Mouse (Mus musculus): ENCODE measurements around the gene Heatr9. TPM values are rescaled to one million over a fixed set of nuclear protein-coding genes. Genes with fewer than 3 reads are reported as not detected.

The Heatr9 gene
- polyA plus RNA-seq, 1 experiment = not detected

DNA sequence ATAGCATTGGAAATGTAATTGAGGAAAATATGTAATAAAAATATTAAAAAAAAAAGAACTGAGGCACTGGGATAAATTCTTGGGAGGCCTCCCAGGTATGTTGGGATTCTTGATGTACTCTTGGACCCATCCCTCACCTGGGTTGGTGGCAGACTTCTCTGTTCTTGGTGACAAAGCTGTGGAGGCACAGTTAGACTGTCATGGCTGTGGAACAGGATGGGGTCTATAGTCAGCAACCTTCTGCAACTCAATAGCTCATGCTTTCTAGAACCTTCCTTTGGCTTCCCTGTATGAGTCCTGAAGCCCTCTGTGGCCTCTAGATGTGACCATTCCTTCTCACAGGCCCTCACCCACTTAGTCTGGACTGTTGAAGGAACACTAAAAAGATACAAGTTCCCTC is 44.6 kb upstream of the Heatr9 start:
- Histone ChIP-seq H3K27ac (ENCODE audit: insufficient read depth, low read length) (no peak overlapping the region), H3K9ac (ENCODE audit: low read depth, poor library complexity, severe bottlenecking) (no peak overlapping the region), H3K36me3 (ENCODE audit: control insufficient read depth, insufficient read depth, low read length, poor library complexity, severe bottlenecking) (no peaks in the 10 kb centered on the region), H3K9me3 (replicated peaks; ENCODE audit: control insufficient read depth, insufficient read depth, low read length, poor library complexity, severe bottlenecking) (no peaks in the 10 kb centered on the region), H3K4me3 (ENCODE audit: low read depth, low read length) (0 out of 2 replicates have a peak overlapping the region, but pooled peaks have one; percentile 39), H3K4me1 (ENCODE audit: control insufficient read depth, insufficient read depth, low read length) (no peaks in the 10 kb centered on the region), H3K27me3 (ENCODE audit: control insufficient read depth, insufficient read depth, low read length, poor library complexity, severe bottlenecking) (no peaks in the 10 kb centered on the region)
- TF ChIP-seq CTCF (IDR thresholded peaks at IDR 0.05; ENCODE audit: low read depth, low read length) = no peak
- no peak for TF ChIP-seq EP300 (IDR thresholded peaks at IDR 0.05; ENCODE audit: insufficient read depth, low read depth, low read length)
- TF ChIP-seq POLR2A (IDR thresholded peaks at IDR 0.05; ENCODE audit: insufficient read depth, low read length) = no peak

DNA sequence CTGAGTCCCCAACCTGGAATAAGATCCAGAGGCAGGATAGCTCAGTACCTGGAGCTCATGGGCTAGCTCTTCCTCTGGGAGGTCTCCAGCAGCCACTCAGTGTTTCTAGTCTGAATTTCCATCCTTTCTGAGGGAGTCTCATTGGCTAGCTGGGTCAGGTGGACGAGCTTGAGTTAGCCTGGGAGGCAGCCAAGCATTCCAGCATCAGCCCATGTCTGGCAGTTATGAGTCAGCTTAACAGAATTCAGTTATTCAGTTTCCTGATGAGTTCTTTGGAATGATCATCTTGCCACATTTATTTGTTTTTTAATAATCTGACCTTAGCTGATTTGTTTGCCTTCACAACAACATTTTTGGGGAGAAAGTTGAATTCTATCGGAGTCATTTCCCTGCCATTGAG is 41.8 kb upstream of the Heatr9 start:
- H3K9me3 ChIP-seq (replicated peaks; ENCODE audit: control insufficient read depth, insufficient read depth, low read length, poor library complexity, severe bottlenecking) = no peaks in the 10 kb centered on the region
- H3K9ac ChIP-seq (ENCODE audit: low read depth, poor library complexity, severe bottlenecking) = no peak overlapping the region
- no peaks in the 10 kb centered on the region for H3K27me3 ChIP-seq (ENCODE audit: control insufficient read depth, insufficient read depth, low read length, poor library complexity, severe bottlenecking)
- H3K4me1 ChIP-seq (ENCODE audit: control insufficient read depth, insufficient read depth, low read length) = no peaks in the 10 kb centered on the region
- no peak overlapping the region for H3K27ac ChIP-seq (ENCODE audit: insufficient read depth, low read length)
- no peaks in the 10 kb centered on the region for H3K36me3 ChIP-seq (ENCODE audit: control insufficient read depth, insufficient read depth, low read length, poor library complexity, severe bottlenecking)
- no peak for TF ChIP-seq CTCF (IDR thresholded peaks at IDR 0.05; ENCODE audit: low read depth, low read length)
- TF ChIP-seq EP300 (IDR thresholded peaks at IDR 0.05; ENCODE audit: insufficient read depth, low read depth, low read length) = no peak
- TF ChIP-seq POLR2A (IDR thresholded peaks at IDR 0.05; ENCODE audit: insufficient read depth, low read length) = no peak
- no peak overlapping the region for H3K4me3 ChIP-seq (ENCODE audit: low read depth, low read length)

DNA sequence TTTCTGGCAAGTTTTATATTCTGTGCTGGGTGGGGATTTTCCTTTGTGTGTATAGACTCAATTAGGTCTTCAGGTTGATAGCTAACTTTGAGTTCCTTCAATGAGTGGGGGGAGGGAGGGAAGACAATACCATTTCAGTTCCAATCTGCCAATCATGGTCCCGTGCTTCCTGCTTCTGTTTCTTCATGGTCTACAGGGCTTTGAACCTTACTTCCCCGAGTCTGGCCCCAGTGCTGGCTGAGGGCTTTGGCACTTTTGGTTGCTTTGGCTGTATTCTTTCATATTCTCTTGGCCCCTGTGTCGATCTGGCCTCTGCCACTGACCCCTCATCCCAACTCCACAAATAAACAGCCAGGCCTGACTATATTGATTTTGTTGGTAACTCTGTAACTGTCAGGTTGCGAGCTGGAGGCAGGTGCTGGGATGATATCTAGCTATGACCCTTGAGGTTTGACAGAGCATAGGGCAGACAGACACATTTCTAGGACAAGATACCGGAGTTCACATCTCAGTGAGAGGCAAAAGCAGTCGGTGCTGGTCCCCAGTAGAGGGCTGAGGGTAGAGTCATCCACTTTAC is 40.4 kb upstream of the Heatr9 start:
- no peaks in the 10 kb centered on the region for H3K36me3 ChIP-seq (ENCODE audit: control insufficient read depth, insufficient read depth, low read length, poor library complexity, severe bottlenecking)
- no peaks in the 10 kb centered on the region for H3K4me1 ChIP-seq (ENCODE audit: control insufficient read depth, insufficient read depth, low read length)
- no peak for TF ChIP-seq CTCF (IDR thresholded peaks at IDR 0.05; ENCODE audit: low read depth, low read length)
- TF ChIP-seq EP300 (IDR thresholded peaks at IDR 0.05; ENCODE audit: insufficient read depth, low read depth, low read length) = no peak
- no peak for TF ChIP-seq POLR2A (IDR thresholded peaks at IDR 0.05; ENCODE audit: insufficient read depth, low read length)
- no peaks in the 10 kb centered on the region for H3K9me3 ChIP-seq (replicated peaks; ENCODE audit: control insufficient read depth, insufficient read depth, low read length, poor library complexity, severe bottlenecking)
- H3K9ac ChIP-seq (ENCODE audit: low read depth, poor library complexity, severe bottlenecking) = no peak overlapping the region
- H3K27me3 ChIP-seq (ENCODE audit: control insufficient read depth, insufficient read depth, low read length, poor library complexity, severe bottlenecking) = no peaks in the 10 kb centered on the region
- H3K4me3 ChIP-seq (ENCODE audit: low read depth, low read length) = no peak overlapping the region
- no peak overlapping the region for H3K27ac ChIP-seq (ENCODE audit: insufficient read depth, low read length)

DNA sequence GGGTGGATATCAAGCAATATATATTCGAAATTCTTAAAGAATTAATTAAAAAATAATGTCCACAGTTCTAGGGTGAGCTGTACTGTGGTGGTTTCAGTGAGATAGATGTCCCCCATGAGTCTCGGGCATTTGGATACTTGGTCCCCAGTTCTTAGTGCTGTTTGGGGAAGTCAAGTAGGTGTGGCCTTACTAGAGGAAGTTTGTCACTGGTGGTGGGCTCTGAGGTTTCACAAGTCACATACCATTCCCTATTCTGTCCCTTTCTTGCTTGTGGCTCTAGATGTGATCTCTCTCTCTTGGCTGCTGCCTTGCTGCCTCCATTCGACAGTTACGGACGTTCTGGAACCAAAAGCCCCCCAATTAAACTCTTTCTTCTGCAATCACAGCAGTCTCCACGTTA is 38.4 kb upstream of the Heatr9 start:
- Histone ChIP-seq H3K27me3 (ENCODE audit: control insufficient read depth, insufficient read depth, low read length, poor library complexity, severe bottlenecking) (no peaks in the 10 kb centered on the region), H3K4me1 (ENCODE audit: control insufficient read depth, insufficient read depth, low read length) (no peaks in the 10 kb centered on the region), H3K4me3 (ENCODE audit: low read depth, low read length) (no peak overlapping the region), H3K27ac (ENCODE audit: insufficient read depth, low read length) (no peak overlapping the region), H3K9ac (ENCODE audit: low read depth, poor library complexity, severe bottlenecking) (no peak overlapping the region), H3K36me3 (ENCODE audit: control insufficient read depth, insufficient read depth, low read length, poor library complexity, severe bottlenecking) (no peaks in the 10 kb centered on the region), H3K9me3 (replicated peaks; ENCODE audit: control insufficient read depth, insufficient read depth, low read length, poor library complexity, severe bottlenecking) (no peaks in the 10 kb centered on the region)
- TF ChIP-seq POLR2A (IDR thresholded peaks at IDR 0.05; ENCODE audit: insufficient read depth, low read length) (no peak), CTCF (IDR thresholded peaks at IDR 0.05; ENCODE audit: low read depth, low read length) (no peak), EP300 (IDR thresholded peaks at IDR 0.05; ENCODE audit: insufficient read depth, low read depth, low read length) (no peak)

DNA sequence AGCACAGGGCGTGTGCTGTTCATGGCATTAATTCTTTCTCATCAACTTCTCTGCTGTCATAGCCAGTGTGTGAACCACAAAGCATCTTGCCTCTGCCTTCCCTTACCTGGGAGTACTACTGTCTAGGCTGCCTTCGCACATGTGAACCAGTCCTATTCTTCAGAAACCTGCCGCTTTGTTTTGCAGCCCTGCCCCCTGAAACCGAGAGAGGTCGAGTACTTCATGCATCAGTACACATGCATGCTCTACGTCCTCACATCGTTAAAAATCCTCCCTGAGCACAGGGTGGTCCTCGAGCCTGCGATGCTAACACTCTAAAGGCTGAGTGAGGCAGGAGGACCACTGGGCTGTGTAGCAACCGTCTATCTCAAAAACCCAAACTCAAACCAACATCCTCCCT is 35.1 kb upstream of the Heatr9 start:
- TF ChIP-seq EP300 (IDR thresholded peaks at IDR 0.05; ENCODE audit: insufficient read depth, low read depth, low read length) (no peak), POLR2A (IDR thresholded peaks at IDR 0.05; ENCODE audit: insufficient read depth, low read length) (no peak), CTCF (IDR thresholded peaks at IDR 0.05; ENCODE audit: low read depth, low read length) (no peak)
- Histone ChIP-seq H3K9ac (ENCODE audit: low read depth, poor library complexity, severe bottlenecking) (no peak overlapping the region), H3K4me1 (ENCODE audit: control insufficient read depth, insufficient read depth, low read length) (no peaks in the 10 kb centered on the region), H3K4me3 (ENCODE audit: low read depth, low read length) (no peak overlapping the region), H3K9me3 (replicated peaks; ENCODE audit: control insufficient read depth, insufficient read depth, low read length, poor library complexity, severe bottlenecking) (no peaks in the 10 kb centered on the region), H3K27ac (ENCODE audit: insufficient read depth, low read length) (no peak overlapping the region), H3K36me3 (ENCODE audit: control insufficient read depth, insufficient read depth, low read length, poor library complexity, severe bottlenecking) (no peaks in the 10 kb centered on the region), H3K27me3 (ENCODE audit: control insufficient read depth, insufficient read depth, low read length, poor library complexity, severe bottlenecking) (no peaks in the 10 kb centered on the region)

DNA sequence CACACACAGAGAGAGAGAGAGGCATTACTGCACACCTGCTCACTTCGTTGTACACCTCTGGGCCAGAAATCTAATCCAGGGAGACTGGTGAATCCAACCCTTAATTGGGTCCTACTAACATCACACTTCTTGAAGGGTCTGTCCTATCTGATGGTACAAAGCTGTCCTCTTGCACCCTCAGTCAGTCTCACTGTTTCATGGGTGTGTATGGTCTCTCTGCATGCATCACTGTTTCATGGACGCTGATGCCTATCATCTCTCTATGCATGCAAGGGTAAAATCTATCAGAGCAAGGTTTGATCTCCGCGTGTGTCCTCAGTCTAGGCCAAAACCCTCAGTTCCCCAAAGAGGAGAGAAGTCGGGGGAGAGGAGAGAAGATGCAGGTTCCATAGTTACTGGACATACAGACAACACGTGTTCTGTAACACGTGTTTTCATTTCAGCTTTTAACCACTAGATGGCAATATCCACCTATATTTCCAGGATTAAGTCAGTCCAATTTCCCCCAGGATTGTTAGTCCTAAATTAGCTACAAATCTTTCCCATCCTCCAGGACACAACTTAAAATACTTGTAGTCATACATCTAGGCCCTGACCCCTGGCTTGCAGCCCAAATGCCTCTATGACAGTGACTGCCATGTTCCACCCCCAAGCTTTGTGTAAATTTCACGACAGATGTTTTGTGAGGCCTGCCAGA is 34.3 kb upstream of the Heatr9 start:
- Histone ChIP-seq H3K27me3 (ENCODE audit: control insufficient read depth, insufficient read depth, low read length, poor library complexity, severe bottlenecking) (no peaks in the 10 kb centered on the region), H3K4me3 (ENCODE audit: low read depth, low read length) (no peak overlapping the region), H3K36me3 (ENCODE audit: control insufficient read depth, insufficient read depth, low read length, poor library complexity, severe bottlenecking) (no peaks in the 10 kb centered on the region)

More for the DNA sequence above, 34.3 kb upstream of the Heatr9 start:
- TF ChIP-seq CTCF (IDR thresholded peaks at IDR 0.05; ENCODE audit: low read depth, low read length) (peak; percentile 7), EP300 (IDR thresholded peaks at IDR 0.05; ENCODE audit: insufficient read depth, low read depth, low read length) (no peak), POLR2A (IDR thresholded peaks at IDR 0.05; ENCODE audit: insufficient read depth, low read length) (no peak)
- Histone ChIP-seq H3K4me1 (ENCODE audit: control insufficient read depth, insufficient read depth, low read length) (no peaks in the 10 kb centered on the region), H3K27ac (ENCODE audit: insufficient read depth, low read length) (no peak overlapping the region), H3K9ac (ENCODE audit: low read depth, poor library complexity, severe bottlenecking) (no peak overlapping the region), H3K9me3 (replicated peaks; ENCODE audit: control insufficient read depth, insufficient read depth, low read length, poor library complexity, severe bottlenecking) (no peaks in the 10 kb centered on the region)
